Mouse (Mus musculus) left cerebral cortex, adult 11 months (tissue): ENCODE data around the gene Trnau1ap.
"Not testable (repeated sequence)": the region's sequence is repeated elsewhere in the genome, so short reads cannot be mapped to it uniquely, and the experiment has no call there.

Source experiments
- DNase-seq: peaks from one replicate; pipeline ENCODE4 v3.0.0; 2022; ENCODE audit warnings: low spot score

The Trnau1ap gene

GRCm38 (mm10) chr4:132299849-132300248, 29.5 kb downstream of the Trnau1ap start:
- DNase-seq = no peak

- no peak for DNase-seq
Observed at GRCm38 (mm10) chr4:132295696-132296390, 33.5 kb downstream of the Trnau1ap start.

GRCm38 (mm10) chr4:132293682-132294240, 35.6 kb downstream of the Trnau1ap start:
- DNase-seq = no peak

GRCm38 (mm10) chr4:132292988-132293387, 36.4 kb downstream of the Trnau1ap start:
- DNase-seq = no peak

- DNase-seq = no peak
Observed at GRCm38 (mm10) chr4:132291624-132292335, 37.6 kb downstream of the Trnau1ap start.

GRCm38 (mm10) chr4:132291056-132291455, 38.3 kb downstream of the Trnau1ap start:
- DNase-seq = no peak

- DNase-seq = not testable (repeated sequence)
Observed at GRCm38 (mm10) chr4:132288840-132289239, 40.5 kb downstream of the Trnau1ap start.

GRCm38 (mm10) chr4:132275949-132276348, 53.4 kb downstream of the Trnau1ap start:
- no peak for DNase-seq

- DNase-seq = peak; percentile 92
Observed at GRCm38 (mm10) chr4:132274156-132274862, 55.0 kb downstream of the Trnau1ap start, which contains the start of gene Taf12. Taf12 (plus strand) TSS chr4:132274375.

GRCm38 (mm10) chr4:132273166-132273565, 56.2 kb downstream of the Trnau1ap start:
- DNase-seq = no peak

GRCm38 (mm10) chr4:132269740-132270560, 59.4 kb downstream of the Trnau1ap start:
- DNase-seq = peak; percentile 84

GRCm38 (mm10) chr4:132268871-132269739, 60.2 kb downstream of the Trnau1ap start:
- no peak for DNase-seq

- DNase-seq = no peak
Observed at GRCm38 (mm10) chr4:132266835-132267349, 62.4 kb downstream of the Trnau1ap start.

- no peak for DNase-seq
Observed at GRCm38 (mm10) chr4:132263313-132263712, 66.0 kb downstream of the Trnau1ap start.

- DNase-seq = no peak
Observed at GRCm38 (mm10) chr4:132262358-132262616, 67.1 kb downstream of the Trnau1ap start.
